15 mouse cellular contexts compared by ENCODE assay signal in the genomic region with DNA sequence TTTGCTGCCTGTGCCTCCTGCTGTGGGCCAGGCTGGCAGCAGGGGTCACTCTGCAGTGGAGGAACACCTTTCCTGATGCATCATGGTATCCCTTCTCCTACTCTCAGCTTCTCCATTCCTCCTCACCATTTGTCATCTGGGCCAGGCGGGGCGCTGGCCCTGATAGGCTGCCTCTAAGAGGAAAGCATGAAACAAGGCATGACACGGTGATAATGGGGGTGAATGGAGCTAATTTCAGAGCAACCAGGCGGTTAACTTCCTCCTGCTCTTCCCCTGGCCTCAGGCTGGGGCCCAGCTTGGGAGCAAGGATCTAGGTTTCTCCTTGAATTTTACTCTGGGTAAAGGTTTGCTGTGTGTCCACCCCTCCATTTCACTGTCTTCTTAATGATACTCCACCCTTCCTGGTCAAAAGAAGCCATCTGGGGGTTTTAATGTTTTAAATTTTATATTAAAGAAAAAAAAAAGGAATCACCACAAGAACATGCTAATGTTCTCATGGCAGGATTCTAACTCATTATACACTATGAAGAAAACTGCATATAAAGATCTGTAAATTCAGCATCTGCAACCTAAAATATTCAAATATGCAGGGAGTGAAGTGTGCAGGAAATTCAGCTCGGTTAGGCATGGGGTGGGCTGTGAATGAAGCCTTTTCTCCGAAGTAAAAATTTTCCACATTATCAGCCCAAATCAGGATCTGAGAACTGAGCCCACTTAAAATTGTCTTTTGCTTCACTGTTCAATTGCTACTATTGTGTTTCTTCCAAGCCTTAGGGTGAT.
DNase-seq lines count a peak whose midpoint lies in the region; ATAC-seq lines count a peak whose summit lies in the region.
"Had no signal": no experiment of that assay in that cellular context is flagged by ENCODE, and none has a peak within 500 bp of the region (broad histone marks: within the 10 kb centered on the region; RNA-seq: fewer than 3 reads in every experiment).

No protein-coding gene starts in this region.

- H3K27ac ChIP-seq in hindbrain, embryonic 16.5 days (ENCODE audit: low read depth, low read length) = no peak overlapping the region
- no peak overlapping the region for H3K27ac ChIP-seq in neural tube, embryonic 14.5 days (ENCODE audit: low read depth, low read length)
- H3K27ac ChIP-seq: embryonic facial prominence, embryonic 13.5 days; heart, embryonic 10.5 days; limb, embryonic 15.5 days; macrophage; stomach, embryonic 15.5 days had no signal

- WGBS in hindbrain, embryonic 16.5 days = 30% methylated on average over 6 of the region's 6 CpGs
- 25% methylated on average over 6 of the region's 6 CpGs for WGBS in neural tube, embryonic 14.5 days

- H3K36me3 ChIP-seq in hindbrain, embryonic 16.5 days (ENCODE audit: control insufficient read depth, insufficient read depth, low read length) = no peaks in the 10 kb centered on the region
- no peaks in the 10 kb centered on the region for H3K36me3 ChIP-seq in neural tube, embryonic 14.5 days (ENCODE audit: control insufficient read depth, insufficient read depth, low read length)
- H3K36me3 ChIP-seq: embryonic facial prominence, embryonic 13.5 days; heart, embryonic 10.5 days; limb, embryonic 15.5 days; stomach, embryonic 15.5 days had no signal

- DNase-seq in left cerebral cortex, postnatal 4 days = peak; percentile 51
- no peak for DNase-seq in left cerebral cortex, adult 9 months (ENCODE audit: low spot score in 2 of 2)
- DNase-seq in embryo, embryonic 9.5 days (ENCODE audit: extremely low spot score) = peak; percentile 25
- DNase-seq in heart, adult 11 months = no peak
- no peak for DNase-seq in right cerebral cortex, postnatal 36 days (ENCODE audit: low spot score in 2 of 2)
- DNase-seq: kidney, postnatal 25 days; right cerebral cortex, postnatal 25 days; thymus, postnatal 36 days had no signal

- H3K27me3 ChIP-seq in hindbrain, embryonic 16.5 days (replicated peaks; ENCODE audit: control insufficient read depth, insufficient read depth, low read length) = no peaks in the 10 kb centered on the region
- no peaks in the 10 kb centered on the region for H3K27me3 ChIP-seq in neural tube, embryonic 14.5 days (ENCODE audit: control insufficient read depth, insufficient read depth, low read length)
- H3K27me3 ChIP-seq: embryonic facial prominence, embryonic 13.5 days; stomach, embryonic 15.5 days had no signal

- H3K9ac ChIP-seq in hindbrain, embryonic 16.5 days (ENCODE audit: low read depth, low read length) = no peak overlapping the region
- no peak overlapping the region for H3K9ac ChIP-seq in neural tube, embryonic 14.5 days (replicated peaks; ENCODE audit: low read depth, low read length)
- H3K9ac ChIP-seq: embryonic facial prominence, embryonic 13.5 days; limb, embryonic 15.5 days; stomach, embryonic 15.5 days had no signal

- intact Hi-C loops in left cerebral cortex, postnatal 4 days (cut with DNase I) = loop anchor here (10.0 kb wide), 1 partner anchor 126 kb away; a partner anchor contains a TSS

- no peak overlapping the region for H3K4me3 ChIP-seq in hindbrain, embryonic 16.5 days (ENCODE audit: low read length)
- H3K4me3 ChIP-seq in neural tube, embryonic 14.5 days (ENCODE audit: low read depth, low read length) = no peak overlapping the region
- H3K4me3 ChIP-seq: embryonic facial prominence, embryonic 13.5 days; heart, embryonic 10.5 days; limb, embryonic 15.5 days; stomach, embryonic 15.5 days had no signal

- peak; percentile 74; the same call in 1 of the 2 replicates for ATAC-seq in hindbrain, embryonic 16.5 days
- 0 out of 2 replicates have a peak, but pooled peaks have one; percentile 21 for ATAC-seq in neural tube, embryonic 14.5 days (ENCODE audit: low read depth)

- no peaks in the 10 kb centered on the region for H3K9me3 ChIP-seq in hindbrain, embryonic 16.5 days (ENCODE audit: control insufficient read depth, low read length)
- no peaks in the 10 kb centered on the region for H3K9me3 ChIP-seq in neural tube, embryonic 14.5 days (ENCODE audit: control insufficient read depth, low read length)
- H3K9me3 ChIP-seq: embryonic facial prominence, embryonic 13.5 days; heart, embryonic 10.5 days; limb, embryonic 15.5 days; stomach, embryonic 15.5 days had no signal

- H3K4me2 ChIP-seq in hindbrain, embryonic 16.5 days (ENCODE audit: low read length) = no peak overlapping the region
- H3K4me2 ChIP-seq in neural tube, embryonic 14.5 days (ENCODE audit: low read depth, low read length) = no peak overlapping the region
- H3K4me2 ChIP-seq: embryonic facial prominence, embryonic 13.5 days; limb, embryonic 15.5 days; stomach, embryonic 15.5 days had no signal

- H3K4me1 ChIP-seq in hindbrain, embryonic 16.5 days (ENCODE audit: control insufficient read depth, insufficient read depth, low read depth, low read length) = peaks cover 3% of the 10 kb centered on the region
- no peaks in the 10 kb centered on the region for H3K4me1 ChIP-seq in neural tube, embryonic 14.5 days (ENCODE audit: control insufficient read depth, insufficient read depth, low read length)
- H3K4me1 ChIP-seq: limb, embryonic 15.5 days; stomach, embryonic 15.5 days had no signal

Comparison
In these comparisons a context has a peak if more than half of its experiments do, and no peak if none do; other contexts are left out.
1. DNase-seq: peak in left cerebral cortex, postnatal 4 days (single experiment) and embryo, embryonic 9.5 days (single experiment); none in left cerebral cortex, adult 9 months (0 of 2), heart, adult 11 months (single experiment) and right cerebral cortex, postnatal 36 days (0 of 2).